17 mouse cellular contexts compared by ENCODE assay signal in the genomic region with DNA sequence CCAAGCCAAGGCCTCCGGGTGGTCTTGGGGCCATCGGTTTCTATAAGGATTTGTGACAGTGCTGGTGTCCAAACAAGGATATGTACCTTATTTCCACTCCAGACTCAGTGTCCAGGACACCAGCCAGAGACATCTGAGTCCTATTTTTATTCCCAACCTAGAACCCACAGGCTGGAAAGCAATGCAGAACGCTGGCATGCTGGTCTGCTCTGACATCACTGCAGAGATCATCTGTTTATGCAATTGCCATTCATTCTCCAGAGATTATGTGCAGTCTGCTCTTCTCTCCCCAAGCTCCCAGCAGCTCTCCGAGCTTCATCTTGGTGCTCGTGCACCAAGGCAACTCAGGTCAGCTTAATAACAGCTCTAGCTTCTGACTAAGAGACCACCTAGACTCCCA. TPM values are rescaled to one million over a fixed set of nuclear protein-coding genes. Genes with fewer than 3 reads are reported as not detected.
DNase-seq lines count a peak whose midpoint lies in the region; ATAC-seq and TF ChIP-seq lines count a peak whose summit lies in the region.
"Had no signal": no experiment of that assay in that cellular context is flagged by ENCODE, and none has a peak within 500 bp of the region (broad histone marks: within the 10 kb centered on the region; RNA-seq: fewer than 3 reads in every experiment).

No protein-coding gene starts in this region.

- no peaks in the 10 kb centered on the region for H3K27me3 ChIP-seq in forebrain, embryonic 12.5 days
- H3K27me3 ChIP-seq in forebrain, embryonic 10.5 days (ENCODE audit: poor library complexity, severe bottlenecking) = no peaks in the 10 kb centered on the region
- H3K27me3 ChIP-seq in midbrain, embryonic 12.5 days = no peaks in the 10 kb centered on the region
- H3K27me3 ChIP-seq in midbrain, embryonic 11.5 days (ENCODE audit: control insufficient read depth, insufficient read depth, low read length) = no peaks in the 10 kb centered on the region
- H3K27me3 ChIP-seq in myocyte (ENCODE audit: control insufficient read depth, insufficient read depth, insufficient read length) = no peaks in the 10 kb centered on the region
- H3K27me3 ChIP-seq: forebrain, embryonic 15.5 days had no signal

- no peak overlapping the region for H3ac ChIP-seq in myocyte (ENCODE audit: control insufficient read depth, insufficient read length)

- ATAC-seq in forebrain, embryonic 12.5 days (ENCODE audit: low FRiP score) = no peak
- ATAC-seq in midbrain, embryonic 12.5 days (ENCODE audit: low FRiP score, low read depth) = no peak
- ATAC-seq in midbrain, embryonic 11.5 days (ENCODE audit: low FRiP score) = no peak
- ATAC-seq in megakaryocyte-erythroid progenitor cell, adult 5-6 weeks (replicated peaks; ENCODE audit: low FRiP score, low TSS enrichment, poor library complexity, severe bottlenecking) = no peak
- ATAC-seq: activated CD4-positive, CD25-positive, alpha-beta regulatory T cell, adult 4 months; forebrain, embryonic 15.5 days; intestine, postnatal 0 days had no signal

- peaks cover 76% of the 10 kb centered on the region for H3K4me1 ChIP-seq in forebrain, embryonic 12.5 days
- peaks cover 56% of the 10 kb centered on the region for H3K4me1 ChIP-seq in forebrain, embryonic 10.5 days
- H3K4me1 ChIP-seq in midbrain, embryonic 12.5 days = peaks cover 63% of the 10 kb centered on the region
- peaks cover 37% of the 10 kb centered on the region for H3K4me1 ChIP-seq in midbrain, embryonic 11.5 days (ENCODE audit: control insufficient read depth, insufficient read depth, low read length)

- no peaks in the 10 kb centered on the region for H3K36me3 ChIP-seq in forebrain, embryonic 12.5 days (replicated peaks)
- no peaks in the 10 kb centered on the region for H3K36me3 ChIP-seq in forebrain, embryonic 10.5 days (replicated peaks)
- no peaks in the 10 kb centered on the region for H3K36me3 ChIP-seq in midbrain, embryonic 12.5 days
- H3K36me3 ChIP-seq in midbrain, embryonic 11.5 days (ENCODE audit: control insufficient read depth, insufficient read depth, low read length) = no peaks in the 10 kb centered on the region
- no peaks in the 10 kb centered on the region for H3K36me3 ChIP-seq in myocyte (ENCODE audit: control insufficient read depth, insufficient read depth)
- H3K36me3 ChIP-seq: forebrain, embryonic 15.5 days; G1E had no signal

- no peak overlapping the region for H3K4me3 ChIP-seq in forebrain, embryonic 12.5 days (replicated peaks)
- no peak overlapping the region for H3K4me3 ChIP-seq in forebrain, embryonic 10.5 days
- H3K4me3 ChIP-seq in midbrain, embryonic 12.5 days = no peak overlapping the region
- H3K4me3 ChIP-seq in midbrain, embryonic 11.5 days (ENCODE audit: low read depth, low read length) = no peak overlapping the region
- no peak overlapping the region for H3K4me3 ChIP-seq in myocyte
- H3K4me3 ChIP-seq: forebrain, embryonic 15.5 days; heart, adult 2 months had no signal

- no peak for DNase-seq in forebrain, embryonic 10.5 days (ENCODE audit: extremely low spot score, low spot score)
- DNase-seq in midbrain, embryonic 11.5 days (ENCODE audit: low spot score, missing footprints) = no peak
- DNase-seq in cerebellum, adult 9-11 months = peak; percentile 11
- DNase-seq in ovary, postnatal 36 days (ENCODE audit: low spot score) = no peak
- DNase-seq: B cell, adult 2 months; heart, adult 2 months; heart, postnatal 36 days had no signal

- H3K9ac ChIP-seq in forebrain, embryonic 12.5 days = no peak overlapping the region
- no peak overlapping the region for H3K9ac ChIP-seq in midbrain, embryonic 12.5 days (replicated peaks)
- no peak overlapping the region for H3K9ac ChIP-seq in midbrain, embryonic 11.5 days (ENCODE audit: low read length)
- H3K9ac ChIP-seq: forebrain, embryonic 15.5 days; liver, embryonic 14.5 days had no signal

- peaks cover 27% of the 10 kb centered on the region for H3K79me2 ChIP-seq in myocyte (ENCODE audit: control insufficient read depth, insufficient read depth)

- 69% methylated on average over 5 of the region's 5 CpGs for WGBS in forebrain, embryonic 12.5 days
- whole genome bisulfite sequencing in forebrain, embryonic 10.5 days = 79% methylated on average over 5 of the region's 5 CpGs
- 57% methylated on average over 5 of the region's 5 CpGs for WGBS in midbrain, embryonic 12.5 days
- 59% methylated on average over 5 of the region's 5 CpGs for WGBS in midbrain, embryonic 11.5 days

- peak overlapping the region; percentile 48 for H3K27ac ChIP-seq in forebrain, embryonic 12.5 days
- H3K27ac ChIP-seq in forebrain, embryonic 10.5 days = no peak overlapping the region
- peak overlapping the region; percentile 52; the same call in 1 of the 2 replicates for H3K27ac ChIP-seq in midbrain, embryonic 12.5 days (replicated peaks)
- H3K27ac ChIP-seq in midbrain, embryonic 11.5 days (ENCODE audit: low read depth, low read length) = no peak overlapping the region
- H3K27ac ChIP-seq: heart, adult 2 months; liver, embryonic 14.5 days; macrophage had no signal

- TF ChIP-seq POLR2A in myocyte (IDR thresholded peaks at IDR 0.05; ENCODE audit: insufficient read length, low read depth) = no peak

- H3K4me2 ChIP-seq in forebrain, embryonic 12.5 days = no peak overlapping the region
- H3K4me2 ChIP-seq in midbrain, embryonic 12.5 days (replicated peaks) = no peak overlapping the region
- no peak overlapping the region for H3K4me2 ChIP-seq in midbrain, embryonic 11.5 days
- peak overlapping the region; percentile 58 for H3K4me2 ChIP-seq in myocyte (ENCODE audit: low read depth)
- H3K4me2 ChIP-seq: forebrain, embryonic 15.5 days had no signal

- no peaks in the 10 kb centered on the region for H3K9me3 ChIP-seq in forebrain, embryonic 12.5 days
- H3K9me3 ChIP-seq in forebrain, embryonic 10.5 days = no peaks in the 10 kb centered on the region
- H3K9me3 ChIP-seq in midbrain, embryonic 12.5 days = no peaks in the 10 kb centered on the region
- no peaks in the 10 kb centered on the region for H3K9me3 ChIP-seq in midbrain, embryonic 11.5 days (ENCODE audit: control insufficient read depth, low read length)
- H3K9me3 ChIP-seq: forebrain, embryonic 15.5 days; G1E had no signal

TF ChIP-seq in myocyte, 11 proteins besides CTCF, POLR2A, EP300 and RAD21:
- TF ChIP-seq POLR2AphosphoS2 (IDR thresholded peaks at IDR 0.05; ENCODE audit: insufficient read length, low read depth) (no peak), CEBPB (IDR thresholded peaks at IDR 0.05; ENCODE audit: insufficient read depth, poor library complexity, severe bottlenecking) (0 out of 2 replicates have a peak, but pooled peaks have one; percentile 8)

RNA-seq across cellular contexts. Expression of gene Kalrn, which starts 12.5 kb away (rescaled TPM):
- 26.7 and 30.0 TPM in 2 replicates for polyA plus RNA-seq in forebrain, embryonic 12.5 days (2016; fragmentation: Nextera tagmentation; extraction: Ambion mirVana)
- 11.0 and 11.2 TPM in 2 replicates for polyA plus RNA-seq in forebrain, embryonic 10.5 days (2016; fragmentation: Nextera tagmentation; extraction: Ambion mirVana)
- 28.9 and 31.9 TPM in 2 replicates for polyA plus RNA-seq in midbrain, embryonic 12.5 days (2016; fragmentation: Nextera tagmentation; extraction: Ambion mirVana)
- 15.5 and 16.8 TPM in 2 replicates for polyA plus RNA-seq in midbrain, embryonic 11.5 days (2014; fragmentation: Nextera tagmentation; extraction: Ambion mirVana)
- polyA plus RNA-seq in myocyte (2012; fragmentation: generic; extraction: Trizol) = 5.5 TPM
- total RNA-seq in megakaryocyte-erythroid progenitor cell, adult 5-6 weeks (2014; fragmentation: Nextera tagmentation) = 1.6 and 1.7 TPM in 2 replicates
- 3.7 and 4.3 TPM in 2 replicates for total RNA-seq in megakaryocyte-erythroid progenitor cell, adult 5-6 weeks (2017)

Comparison
In these comparisons a context has a peak if more than half of its experiments do, and no peak if none do; other contexts are left out.
1. H3K27ac ChIP-seq: peak in forebrain, embryonic 12.5 days (single experiment) and midbrain, embryonic 12.5 days (single experiment); none in forebrain, embryonic 10.5 days (single experiment) and midbrain, embryonic 11.5 days (single experiment).